Mouse (Mus musculus) lung, embryonic 16.5 days (tissue): ENCODE data around the gene Ulk4. TPM values are rescaled to one million over a fixed set of nuclear protein-coding genes. Genes with fewer than 3 reads are reported as not detected.

ENCODE experiments used
- ATAC-seq: fragments of 200-750 bp; cut with Nextera tagmentation; 2 replicates; pipeline ENCODE4 v1.8.0; 2017; ENCODE audit warnings: low read depth, mild to moderate bottlenecking, moderate library complexity
- H3K27ac ChIP-seq: fragments of 300-500 bp; sonication (generic); 2 replicates; pipeline ENCODE4 v1.5.1; 2014; ENCODE audit warnings: mild to moderate bottlenecking, control low read depth, low read length
- H3K27me3 ChIP-seq: fragments of 300-500 bp; sonication (generic); 2 replicates; pipeline ENCODE4 v1.6.1; 2014; ENCODE audit warnings: low read depth, low read length, mixed read lengths; ENCODE audit not compliant: control insufficient read depth, insufficient read depth
- H3K36me3 ChIP-seq: fragments of 300-500 bp; sonication (generic); 2 replicates; pipeline ENCODE4 v1.6.1; 2014; ENCODE audit warnings: low read length; ENCODE audit not compliant: control insufficient read depth, insufficient read depth
- H3K4me1 ChIP-seq: fragments of 300-500 bp; sonication (generic); replicated peaks from 2 replicates; pipeline ENCODE4 v1.6.1; 2014; ENCODE audit warnings: low read length, mixed read lengths; ENCODE audit not compliant: control insufficient read depth, insufficient read depth
- H3K4me2 ChIP-seq: fragments of 300-500 bp; sonication (generic); 2 replicates; pipeline ENCODE4 v1.6.1; 2014; ENCODE audit warnings: low read depth, low read length, control low read depth
- H3K4me3 ChIP-seq: fragments of 300-500 bp; sonication (generic); 2 replicates; pipeline ENCODE4 v1.5.1; 2014; ENCODE audit warnings: mild to moderate bottlenecking, low read length, control low read depth
- H3K9ac ChIP-seq: fragments of 300-500 bp; sonication (generic); 2 replicates; pipeline ENCODE4 v1.6.1; 2014; ENCODE audit warnings: low read length, control low read depth
- H3K9me3 ChIP-seq: fragments of 300-500 bp; sonication (generic); 2 replicates; pipeline ENCODE4 v1.6.1; 2016; ENCODE audit warnings: low read length; ENCODE audit not compliant: control insufficient read depth
- WGBS: fragments of 180-500 bp; shearing (Covaris S2); extraction: QIAGEN DNeasy Blood & Tissue Kit; methylation state at CpG from one replicate; pipeline ENCODE4 v1.1.7; 2014; 5-methylcytosine and 5-hydroxymethylcytosine counted together
- polyA plus RNA-seq: library from polyadenylated mRNA; unstranded; fragments of >200 nt; fragmentation: Nextera tagmentation; extraction: Ambion mirVana; gene quantifications from 2 replicates; pipeline ENCODE4 v1.2.1, GENCODE M21; 2015

The Ulk4 gene
- polyA plus RNA-seq, 1 experiment from 2014 or later, result 155 TPM

- H3K27ac ChIP-seq, result no peak overlapping the region
- H3K36me3 ChIP-seq, result no peaks in the 10 kb centered on the region
- 72% methylated on average over 17 of the region's 17 CpGs for WGBS
- ATAC-seq, result no peak
- H3K4me3 ChIP-seq, result no peak overlapping the region
- no peaks in the 10 kb centered on the region for H3K27me3 ChIP-seq
- no peaks in the 10 kb centered on the region for H3K9me3 ChIP-seq
- no peak overlapping the region for H3K9ac ChIP-seq
- no peaks in the 10 kb centered on the region for H3K4me1 ChIP-seq
- H3K4me2 ChIP-seq, result no peak overlapping the region
Observed at GRCm38 (mm10) chr9:121044471-121045206, 232.4 kb downstream of the Ulk4 start.

DNA sequence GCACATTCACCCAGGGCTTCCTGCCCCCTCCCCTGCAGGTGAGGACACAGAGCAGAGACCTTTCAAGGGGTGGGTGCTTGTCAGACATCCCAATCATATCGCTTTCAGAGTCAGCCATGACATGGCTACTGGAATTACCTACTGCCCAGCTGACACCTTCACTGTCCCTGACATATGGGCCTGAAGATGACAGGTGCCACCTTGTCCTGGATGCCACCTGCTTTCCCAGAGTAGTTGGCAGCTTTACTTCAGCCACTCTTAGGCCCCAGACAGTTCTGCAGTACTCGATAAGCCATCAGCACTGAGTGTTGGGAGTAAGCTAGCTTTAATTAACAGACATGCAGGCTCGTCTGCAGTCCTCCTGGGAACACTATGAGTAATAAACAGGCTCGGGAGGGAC lies 234.0 kb downstream of the Ulk4 start:
- no peak for ATAC-seq
- Histone ChIP-seq H3K36me3 (no peaks in the 10 kb centered on the region), H3K27me3 (no peaks in the 10 kb centered on the region), H3K4me1 (no peaks in the 10 kb centered on the region), H3K9ac (no peak overlapping the region), H3K27ac (no peak overlapping the region), H3K9me3 (no peaks in the 10 kb centered on the region), H3K4me3 (no peak overlapping the region), H3K4me2 (no peak overlapping the region)
- WGBS, result 85% methylated on average over 4 of the region's 4 CpGs

DNA sequence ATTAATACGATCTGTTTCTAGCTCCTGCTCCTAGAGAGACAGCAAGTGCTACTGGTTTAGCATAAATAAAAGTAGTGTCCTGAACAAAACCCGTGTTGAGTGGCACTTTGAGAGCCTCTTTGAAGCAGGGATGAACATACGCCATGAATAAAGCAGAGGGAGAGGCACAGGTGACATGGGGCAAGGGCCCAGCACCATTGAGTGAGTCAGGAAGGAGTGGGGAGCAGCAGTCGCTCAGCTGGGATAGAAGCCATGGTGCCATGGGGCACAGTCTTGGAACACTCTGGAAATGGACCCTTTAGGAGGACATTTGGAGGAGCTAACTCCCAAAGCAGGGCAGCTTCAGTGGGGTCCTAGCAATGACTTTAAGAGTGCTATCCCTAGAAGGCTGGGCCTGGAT lies 238.6 kb downstream of the Ulk4 start:
- no peaks in the 10 kb centered on the region for H3K9me3 ChIP-seq
- H3K27ac ChIP-seq, result no peak overlapping the region
- H3K4me2 ChIP-seq, result no peak overlapping the region
- no peaks in the 10 kb centered on the region for H3K27me3 ChIP-seq
- H3K4me3 ChIP-seq, result no peak overlapping the region
- 57% methylated on average over 4 of the region's 4 CpGs for WGBS
- H3K36me3 ChIP-seq, result no peaks in the 10 kb centered on the region
- ATAC-seq, result no peak
- H3K4me1 ChIP-seq, result no peaks in the 10 kb centered on the region
- no peak overlapping the region for H3K9ac ChIP-seq

DNA sequence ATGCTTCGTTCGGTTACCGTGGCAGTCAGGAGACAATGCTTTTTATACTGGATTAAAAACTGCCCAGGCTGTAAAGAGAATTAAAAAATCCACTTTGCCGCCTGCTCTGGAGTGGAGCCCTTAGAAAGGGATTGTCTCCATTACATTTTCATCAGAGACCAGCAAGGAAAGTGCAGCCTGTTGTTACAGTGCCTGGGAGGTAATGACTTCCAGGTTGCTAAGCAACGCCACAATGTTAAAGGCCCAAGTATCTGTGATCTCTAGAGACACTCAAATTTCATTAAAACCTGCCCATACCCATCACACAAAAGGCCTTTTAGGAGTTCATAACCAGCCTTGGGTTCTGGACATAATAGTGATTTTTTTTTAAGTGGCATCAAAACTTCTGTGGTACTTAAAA lies 239.0 kb downstream of the Ulk4 start:
- Histone ChIP-seq H3K27me3 (no peaks in the 10 kb centered on the region), H3K27ac (no peak overlapping the region), H3K4me2 (no peak overlapping the region), H3K4me3 (no peak overlapping the region), H3K36me3 (no peaks in the 10 kb centered on the region), H3K9me3 (no peaks in the 10 kb centered on the region), H3K4me1 (no peaks in the 10 kb centered on the region), H3K9ac (no peak overlapping the region)
- WGBS, result 76% methylated on average over 5 of the region's 5 CpGs
- no peak for ATAC-seq

- H3K27ac ChIP-seq, result no peak overlapping the region
- no peak for ATAC-seq
- no peak overlapping the region for H3K4me3 ChIP-seq
- WGBS, result 53% methylated on average over 6 of the region's 6 CpGs
- no peak overlapping the region for H3K9ac ChIP-seq
- H3K36me3 ChIP-seq, result no peaks in the 10 kb centered on the region
- no peaks in the 10 kb centered on the region for H3K27me3 ChIP-seq
- H3K9me3 ChIP-seq, result no peaks in the 10 kb centered on the region
- no peak overlapping the region for H3K4me2 ChIP-seq
- H3K4me1 ChIP-seq, result no peaks in the 10 kb centered on the region
Observed at GRCm38 (mm10) chr9:121035296-121035695, 241.7 kb downstream of the Ulk4 start.

GRCm38 (mm10) chr9:121033596-121033995 lies 243.4 kb downstream of the Ulk4 start:
- H3K4me3 ChIP-seq, result no peak overlapping the region
- no peaks in the 10 kb centered on the region for H3K4me1 ChIP-seq
- no peaks in the 10 kb centered on the region for H3K9me3 ChIP-seq
- no peak overlapping the region for H3K27ac ChIP-seq
- no peak overlapping the region for H3K9ac ChIP-seq
- no peak overlapping the region for H3K4me2 ChIP-seq
- H3K36me3 ChIP-seq, result no peaks in the 10 kb centered on the region
- 68% methylated on average over 4 of the region's 4 CpGs for WGBS
- no peaks in the 10 kb centered on the region for H3K27me3 ChIP-seq
- no peak for ATAC-seq

- Histone ChIP-seq H3K9me3 (no peaks in the 10 kb centered on the region), H3K36me3 (no peaks in the 10 kb centered on the region), H3K4me2 (no peak overlapping the region), H3K9ac (no peak overlapping the region), H3K27ac (no peak overlapping the region), H3K27me3 (no peaks in the 10 kb centered on the region), H3K4me3 (no peak overlapping the region), H3K4me1 (no peaks in the 10 kb centered on the region)
- no peak for ATAC-seq
- 78% methylated on average over 10 of the region's 10 CpGs for WGBS
Observed at GRCm38 (mm10) chr9:121032322-121032964, 244.6 kb downstream of the Ulk4 start.

- ATAC-seq, result no peak
- H3K36me3 ChIP-seq, result no peaks in the 10 kb centered on the region
- H3K4me2 ChIP-seq, result no peak overlapping the region
- no peak overlapping the region for H3K27ac ChIP-seq
- H3K9me3 ChIP-seq, result no peaks in the 10 kb centered on the region
- no peaks in the 10 kb centered on the region for H3K4me1 ChIP-seq
- no peak overlapping the region for H3K4me3 ChIP-seq
- H3K9ac ChIP-seq, result no peak overlapping the region
- H3K27me3 ChIP-seq, result no peaks in the 10 kb centered on the region
- WGBS, result 41% methylated on average over 10 of the region's 10 CpGs
Observed at GRCm38 (mm10) chr9:121030949-121031348, 246.0 kb downstream of the Ulk4 start.

DNA sequence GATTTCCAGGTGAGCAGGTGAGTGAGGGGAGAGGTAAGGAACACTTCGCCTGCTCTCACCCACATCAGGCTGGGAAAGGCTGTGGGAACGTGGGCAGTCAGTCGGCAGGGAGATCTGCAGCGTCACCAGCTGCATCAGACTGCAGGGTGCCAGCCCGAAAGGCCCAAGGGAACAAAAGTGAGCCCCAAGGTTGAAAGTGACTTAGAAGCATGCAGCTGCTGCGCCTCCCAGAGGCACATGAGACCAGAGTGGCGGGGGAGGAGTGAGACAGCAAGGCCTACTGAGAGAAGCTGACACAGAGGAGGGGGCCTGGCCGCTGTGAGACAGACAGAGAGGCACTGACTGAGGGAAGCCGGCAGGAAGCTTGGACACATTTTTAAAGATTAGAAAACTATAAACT lies 247.2 kb downstream of the Ulk4 start:
- H3K4me1 ChIP-seq, result no peaks in the 10 kb centered on the region
- no peaks in the 10 kb centered on the region for H3K9me3 ChIP-seq
- H3K27ac ChIP-seq, result no peak overlapping the region
- H3K4me2 ChIP-seq, result no peak overlapping the region
- H3K4me3 ChIP-seq, result no peak overlapping the region
- WGBS, result 56% methylated on average over 9 of the region's 9 CpGs
- ATAC-seq, result no peak
- no peaks in the 10 kb centered on the region for H3K27me3 ChIP-seq
- no peaks in the 10 kb centered on the region for H3K36me3 ChIP-seq
- H3K9ac ChIP-seq, result no peak overlapping the region
